Mouse (Mus musculus) frontal cortex, adult (tissue): ENCODE measurements around the gene Kcnh3.
"Not testable (repeated sequence)": the region's sequence is repeated elsewhere in the genome, so short reads cannot be mapped to it uniquely, and the experiment has no call there.

Experiments used
- ATAC-seq: cut with Nextera tagmentation; 2 replicates; pipeline ENCODE4 v1.9.2; 2017; ENCODE audit warnings: mild to moderate bottlenecking, moderate library complexity, mixed read lengths; ENCODE audit not compliant: low TSS enrichment

Gene Kcnh3

DNA sequence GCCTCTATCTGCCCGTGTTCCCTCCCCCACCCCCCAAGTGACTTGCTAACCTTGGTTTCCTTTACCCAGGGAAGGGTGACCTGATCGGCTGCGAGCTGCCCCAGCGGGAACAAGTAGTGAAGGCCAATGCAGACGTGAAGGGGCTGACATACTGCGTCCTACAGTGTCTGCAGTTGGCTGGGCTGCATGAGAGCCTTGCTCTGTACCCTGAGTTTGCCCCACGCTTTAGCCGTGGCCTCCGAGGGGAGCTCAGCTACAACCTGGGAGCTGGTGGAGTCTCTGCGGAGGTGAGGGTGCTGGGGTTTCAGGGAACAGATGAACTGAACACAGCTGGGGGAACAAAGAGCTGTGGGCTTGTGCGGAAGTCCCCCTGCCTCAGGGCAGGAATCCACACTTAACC is 13.3 kb downstream of the Kcnh3 start:
- no peak for ATAC-seq

DNA sequence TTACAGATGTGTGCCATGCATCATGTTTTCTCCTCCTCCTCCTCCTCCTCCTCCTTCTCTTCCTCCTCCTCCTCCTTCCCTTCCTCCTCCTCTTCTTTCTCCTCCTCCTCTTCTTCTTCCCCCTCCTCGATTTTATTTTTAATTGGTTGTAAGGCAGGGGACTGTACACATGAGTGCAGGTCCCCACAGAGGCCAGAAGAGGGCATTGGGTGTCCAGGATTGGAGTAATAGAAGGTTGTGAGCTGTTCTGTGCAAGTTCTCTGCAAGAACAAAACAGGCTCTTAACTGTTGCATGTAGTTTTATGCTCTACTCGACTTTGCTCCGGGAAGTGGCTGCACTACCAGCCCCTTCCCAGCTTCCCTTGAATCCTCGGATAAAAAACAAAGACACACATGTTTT is 15.5 kb downstream of the Kcnh3 start:
- no peak for ATAC-seq

GRCm38 (mm10) chr15:99241249-99241648 is 16.6 kb downstream of the Kcnh3 start:
- peak; percentile 64 for ATAC-seq

DNA sequence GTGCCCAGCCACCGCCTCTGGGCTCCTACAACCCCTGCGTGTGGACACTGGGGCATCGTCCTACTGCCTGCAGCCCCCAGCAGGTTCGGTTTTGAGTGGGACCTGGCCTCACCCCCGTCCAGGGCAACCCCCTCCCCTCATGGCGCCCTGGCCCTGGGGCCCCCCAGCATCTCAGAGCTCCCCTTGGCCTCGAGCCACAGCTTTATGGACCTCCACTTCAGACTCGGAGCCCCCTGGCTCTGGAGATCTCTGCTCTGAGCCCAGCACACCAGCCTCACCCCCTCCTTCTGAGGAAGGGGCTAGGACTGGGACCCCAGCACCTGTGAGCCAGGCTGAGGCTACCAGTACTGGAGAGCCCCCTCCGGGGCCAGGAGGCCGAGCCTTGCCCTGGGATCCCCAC is 17.4 kb downstream of the Kcnh3 start:
- no peak for ATAC-seq

- ATAC-seq, result not testable (repeated sequence)
Measured at GRCm38 (mm10) chr15:99246736-99247135, 22.1 kb downstream of the Kcnh3 start.

DNA sequence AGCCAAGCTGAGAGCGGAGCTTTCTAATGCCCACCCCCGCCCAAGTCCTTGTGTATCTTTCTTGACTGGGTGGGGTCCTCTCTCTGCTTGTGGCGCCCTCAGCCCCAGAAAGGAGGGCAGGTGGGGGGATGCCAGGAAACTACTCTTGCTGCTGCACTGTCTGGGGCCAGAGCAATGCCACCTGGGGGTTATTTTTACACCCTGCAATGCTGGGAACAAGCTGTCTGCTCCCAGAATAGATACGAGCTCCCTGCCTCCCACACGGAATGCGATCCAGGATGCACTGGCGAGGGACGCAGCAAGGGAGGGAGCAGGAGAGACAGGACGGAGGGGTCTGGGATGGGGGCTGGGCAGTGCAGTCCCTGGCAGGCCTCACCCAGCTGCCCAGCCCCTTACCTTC is 24.3 kb downstream of the Kcnh3 start:
- peak; percentile 49 for ATAC-seq

GRCm38 (mm10) chr15:99249938-99250337 is 25.3 kb downstream of the Kcnh3 start:
- no peak for ATAC-seq

GRCm38 (mm10) chr15:99251111-99251510 is 26.4 kb downstream of the Kcnh3 start:
- ATAC-seq, result not testable (repeated sequence)

DNA sequence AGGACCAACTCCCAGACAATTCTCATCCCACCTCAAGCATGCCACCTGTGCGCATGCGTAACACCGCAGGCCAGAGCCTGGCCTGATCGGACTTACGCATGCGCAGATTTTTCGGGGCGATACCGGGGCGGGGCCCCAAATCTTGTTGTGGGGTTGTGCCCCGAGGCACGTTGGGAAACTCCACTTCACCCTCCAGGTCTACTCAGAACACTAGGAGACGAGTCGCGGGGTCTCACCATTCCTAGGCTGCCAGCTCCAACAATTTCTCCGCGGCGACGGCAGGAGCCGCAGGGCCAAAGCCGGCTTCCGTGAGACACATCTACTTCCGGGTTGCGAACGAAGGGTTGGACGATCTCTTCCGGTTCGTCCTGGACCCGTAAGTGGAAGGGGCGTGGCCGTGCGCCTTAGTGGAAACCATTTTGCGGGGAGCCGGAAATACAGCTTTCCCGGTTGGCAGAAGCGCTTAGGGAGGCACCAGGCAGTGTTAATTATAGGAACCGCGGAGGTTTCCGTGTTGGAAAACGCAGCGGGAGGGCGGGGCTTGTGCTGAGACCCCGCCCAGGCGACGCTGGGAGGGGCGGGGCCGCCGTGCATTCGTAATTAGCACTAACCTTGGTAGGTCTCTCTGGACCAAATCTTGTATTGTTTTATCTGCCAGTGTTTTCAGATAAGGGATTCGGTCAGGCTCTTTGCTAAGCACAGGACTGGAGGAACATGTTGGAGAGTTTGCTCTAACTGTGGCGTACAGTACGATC is 27.1 kb downstream of the Kcnh3 start, which contains the start of gene Mcrs1:
Gene Mcrs1 (minus strand): TSS at position 336 of the 755 bp plus-strand sequence.
- ATAC-seq, result peak; percentile 74

DNA sequence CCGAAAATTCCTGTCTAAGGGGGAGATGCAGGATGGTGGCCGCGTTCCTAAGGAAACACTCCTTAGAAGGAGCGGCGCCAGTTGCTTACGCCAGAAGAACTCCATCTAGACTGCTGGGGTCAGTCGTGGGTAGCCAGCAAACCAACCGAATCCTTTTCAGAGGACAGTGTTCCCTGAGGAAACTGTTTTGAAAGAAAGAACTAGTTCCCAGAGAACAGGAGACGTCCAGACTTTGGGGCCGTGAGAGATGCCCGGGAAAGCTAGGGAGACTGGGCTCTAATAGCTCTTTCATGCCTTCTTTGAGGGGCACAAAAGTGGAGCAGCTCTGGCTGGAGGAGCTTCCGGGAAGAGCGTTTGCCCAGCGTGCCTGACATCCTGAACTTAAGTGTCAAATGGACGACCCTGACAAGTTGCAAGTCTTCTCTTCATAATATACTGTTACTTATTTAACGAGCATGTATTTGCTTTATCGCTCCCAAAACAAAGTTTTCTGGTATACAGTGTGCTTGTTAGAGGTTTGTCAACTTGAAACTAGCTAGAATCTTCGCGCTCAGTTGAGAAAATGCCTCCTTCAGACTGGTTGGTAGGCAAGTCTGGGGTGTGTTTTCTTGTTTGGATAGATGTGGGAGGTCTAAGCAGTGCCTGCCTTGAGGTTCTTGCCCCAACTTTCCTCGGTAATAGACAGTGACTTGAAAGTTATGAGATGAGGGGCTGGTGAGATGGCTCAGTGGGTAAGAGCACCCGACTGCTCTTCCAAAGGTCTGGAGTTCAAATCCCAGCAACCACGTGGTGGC is 27.9 kb downstream of the Kcnh3 start:
- peak; percentile 20 for ATAC-seq

DNA sequence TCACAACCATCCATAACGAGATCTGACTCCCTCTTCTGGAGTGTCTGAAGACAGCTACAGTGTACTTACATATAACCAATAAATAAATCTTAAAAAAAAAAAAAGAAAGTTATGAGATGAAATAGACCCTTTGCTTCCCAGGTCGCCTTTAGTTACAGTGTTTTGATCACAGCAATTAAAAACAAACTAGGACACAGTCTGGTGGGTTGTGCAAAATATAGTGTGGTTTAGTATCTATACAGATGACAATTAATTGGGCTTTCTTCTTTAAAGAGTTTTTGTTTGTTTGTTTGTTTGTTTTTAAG is 28.5 kb downstream of the Kcnh3 start:
- not testable (repeated sequence) for ATAC-seq

DNA sequence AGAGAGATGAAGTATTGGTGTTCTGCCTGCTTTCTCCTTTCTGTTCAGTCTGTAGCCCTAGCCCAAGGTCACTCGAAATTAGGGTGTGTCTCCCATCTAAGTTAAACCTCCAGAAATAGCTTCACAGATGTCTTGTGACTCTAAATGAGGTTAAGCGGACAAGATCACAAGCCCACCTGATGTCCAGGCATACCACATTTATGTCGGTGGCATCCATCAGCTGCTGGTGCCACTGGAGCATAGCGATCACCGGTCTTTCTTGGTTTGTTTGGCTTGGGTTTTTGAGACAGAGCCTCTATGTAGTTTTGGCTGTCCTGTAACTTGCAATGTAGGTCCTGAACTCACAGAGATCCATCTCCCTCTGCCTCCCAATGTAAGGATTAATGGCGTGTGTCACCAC is 29.1 kb downstream of the Kcnh3 start:
- ATAC-seq, result no peak

- no peak for ATAC-seq
Measured at GRCm38 (mm10) chr15:99254477-99255005, 29.9 kb downstream of the Kcnh3 start.

- no peak for ATAC-seq
Measured at GRCm38 (mm10) chr15:99255241-99255749, 30.6 kb downstream of the Kcnh3 start.

GRCm38 (mm10) chr15:99259167-99259729 is 34.6 kb downstream of the Kcnh3 start:
- ATAC-seq, result 0 out of 2 replicates have a peak, but pooled peaks have one; percentile 17

DNA sequence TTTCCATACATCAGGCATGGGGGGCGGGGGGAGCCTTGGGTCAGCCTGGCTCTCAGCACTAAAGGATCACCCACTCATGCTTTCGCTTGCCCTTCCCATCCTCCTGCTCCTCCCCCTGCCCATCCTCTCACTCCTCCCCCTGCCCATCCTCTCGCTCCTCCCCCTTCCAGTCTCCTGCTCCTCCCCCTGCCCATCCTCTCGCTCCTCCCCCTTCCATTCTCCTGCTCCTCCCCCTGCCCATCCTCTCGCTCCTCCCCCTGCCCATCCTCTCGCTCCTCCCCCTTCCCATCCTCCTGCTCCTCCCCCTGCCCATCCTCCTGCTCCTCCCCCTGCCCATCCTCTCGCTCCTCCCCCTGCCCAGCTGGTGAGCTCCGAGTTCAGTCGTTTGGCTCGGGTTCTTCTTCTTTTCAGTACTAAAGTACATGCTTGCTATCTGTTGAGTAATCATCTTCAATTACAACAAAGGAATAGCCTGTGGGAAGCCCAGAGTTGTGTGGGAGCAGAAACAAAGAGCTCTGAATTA is 35.1 kb downstream of the Kcnh3 start:
- ATAC-seq, result peak; percentile 36

DNA sequence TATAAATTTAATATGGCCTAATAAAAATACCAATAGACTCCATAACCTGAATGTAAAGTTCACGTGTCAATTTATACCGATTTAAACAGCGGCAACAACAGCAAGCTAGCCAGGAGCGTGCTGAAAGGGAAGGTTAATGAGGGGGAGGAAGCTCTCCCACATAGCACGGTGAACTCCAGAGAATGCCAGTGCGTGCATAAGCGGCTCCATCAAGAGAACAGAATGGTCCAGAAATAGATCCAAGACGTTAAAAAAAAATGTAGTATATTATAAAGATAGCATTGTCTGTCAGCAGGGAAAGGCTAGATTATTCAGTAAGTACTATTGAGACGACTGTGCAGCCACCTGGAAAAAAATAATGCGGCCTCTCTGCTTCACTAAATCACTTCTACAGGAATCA is 38.0 kb downstream of the Kcnh3 start:
- 0 out of 2 replicates have a peak, but pooled peaks have one; percentile 18 for ATAC-seq

DNA sequence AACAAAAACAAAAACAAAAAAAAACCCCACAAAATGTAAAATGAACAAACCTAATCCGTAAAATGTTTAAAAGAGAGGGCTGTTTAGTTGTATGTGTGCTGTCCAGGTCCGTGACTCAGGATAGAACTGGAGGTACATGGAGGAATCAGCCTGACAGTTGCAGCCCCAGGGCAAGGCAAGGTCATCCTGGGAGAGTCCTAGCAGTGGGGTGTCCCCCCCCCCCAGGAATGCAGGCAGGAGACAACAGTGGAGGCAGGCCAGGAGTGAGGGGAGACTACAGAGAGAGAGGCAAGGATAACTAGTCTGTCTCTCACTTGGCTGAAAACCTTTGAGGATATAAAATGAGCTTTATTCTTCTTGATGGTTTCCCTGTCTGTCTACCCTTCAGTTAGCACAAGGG is 39.7 kb downstream of the Kcnh3 start:
- no peak for ATAC-seq

DNA sequence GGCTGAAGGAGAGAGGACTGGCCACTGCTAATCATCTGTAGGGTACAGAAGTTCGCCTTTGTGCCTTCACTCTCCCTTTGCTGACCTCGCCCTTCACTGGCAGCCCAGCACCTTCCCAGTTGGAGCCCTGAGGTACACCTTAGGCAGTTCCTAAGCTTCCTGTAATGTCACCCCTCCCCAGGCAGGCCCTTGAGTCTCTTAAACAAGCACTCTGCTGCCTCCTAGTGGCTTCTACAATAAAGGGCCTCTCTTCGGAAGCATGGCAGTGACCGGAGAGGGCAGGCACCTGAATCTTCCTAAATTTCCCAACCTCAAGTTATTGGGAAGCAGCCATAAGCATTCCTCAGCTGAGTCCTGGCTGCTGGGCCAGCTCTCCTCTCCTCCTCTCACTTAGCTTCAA is 41.0 kb downstream of the Kcnh3 start:
- ATAC-seq, result peak; percentile 79; the same call in 1 of the 2 replicates

DNA sequence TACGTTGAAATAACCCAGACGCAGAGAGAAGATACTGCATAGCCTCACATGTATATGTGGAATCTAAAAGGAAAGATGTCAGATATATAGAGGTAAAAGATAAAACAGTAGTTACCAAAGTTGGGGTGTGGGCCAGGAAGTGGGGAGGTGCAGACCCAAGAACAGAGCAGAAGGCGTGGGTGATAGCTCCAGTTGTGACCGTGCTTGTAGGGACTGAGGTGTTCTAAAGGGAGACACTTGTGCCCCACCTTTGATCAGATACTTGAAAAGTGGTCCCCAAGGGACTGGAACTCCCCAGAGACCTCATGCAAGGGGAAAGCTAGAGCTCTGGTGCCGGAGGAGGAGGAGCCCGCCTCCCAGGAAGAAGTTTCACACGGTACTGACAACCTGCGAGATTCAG is 51.4 kb downstream of the Kcnh3 start:
- no peak for ATAC-seq

DNA sequence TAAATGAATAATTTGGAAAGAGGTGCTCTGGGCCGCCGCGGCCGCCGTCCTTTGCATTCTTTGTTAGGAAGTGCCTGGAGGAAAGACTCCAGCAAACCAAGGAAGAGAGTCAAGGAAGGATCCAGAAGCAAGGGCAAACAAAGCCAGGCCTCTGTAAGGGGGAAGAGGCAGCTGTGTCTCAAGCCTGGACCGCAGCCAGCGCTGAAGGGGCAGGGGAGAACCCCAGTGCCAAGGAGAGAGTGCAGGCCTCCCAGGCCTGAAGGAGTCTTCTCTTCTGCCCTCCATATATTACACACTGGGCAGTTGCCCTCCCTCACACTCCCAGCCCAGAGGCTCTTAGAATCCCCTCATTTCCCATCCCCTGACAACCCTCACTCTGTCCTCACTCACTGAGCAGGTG is 53.6 kb downstream of the Kcnh3 start:
- no peak for ATAC-seq

DNA sequence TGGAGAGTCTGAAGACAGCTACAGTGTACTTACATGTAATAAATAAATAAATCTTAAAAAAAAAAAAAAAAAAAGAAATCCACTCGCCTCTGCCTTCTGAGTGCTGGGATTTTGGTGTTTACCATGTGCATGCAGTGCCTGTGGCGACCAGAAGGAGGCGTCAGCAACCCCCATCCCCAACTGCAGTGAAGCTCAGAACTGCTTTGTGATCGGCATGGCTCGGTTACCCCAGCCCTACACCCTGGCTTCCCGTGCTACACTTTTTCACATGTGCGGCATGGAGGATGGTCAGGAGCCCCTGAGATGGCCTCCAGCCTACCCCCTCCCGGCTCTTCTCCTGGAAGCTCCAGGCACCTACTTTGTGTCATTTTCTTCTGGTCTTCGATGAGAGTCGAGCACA is 58.8 kb downstream of the Kcnh3 start:
- ATAC-seq, result no peak
